Mouse (Mus musculus) ES-E14 (cell line): ENCODE results near the gene Bik.

Experiments used
- CHD2 ChIP-seq: IDR thresholded peaks from 2 replicates; pipeline ENCODE4 v1.6.1; 2014; ENCODE audit warnings: mild to moderate bottlenecking, low read depth, low read length, inconsistent platforms
- ZC3H11A ChIP-seq: IDR thresholded peaks from 2 replicates; pipeline ENCODE4 v1.6.1; 2012; ENCODE audit warnings: low read depth, mild to moderate bottlenecking, inconsistent platforms, low read length, borderline replicate concordance
- ZNF384 ChIP-seq: IDR thresholded peaks from 2 replicates; pipeline ENCODE4 v1.6.1; 2012; ENCODE audit warnings: low read depth, low read length, inconsistent platforms

GRCm38 (mm10) chr15:83518215-83519048 is 8.2 kb upstream of the Bik start:
- TF ChIP-seq ZC3H11A (peak; percentile 45; the same call in 1 of the 2 replicates), CHD2 (no peak), ZNF384 (no peak)
